Mouse (Mus musculus): ENCODE results near the gene Arfgef3.
A peak's percentile ranks its signal among the peaks of the same experiment; 100 is the strongest.
"Not testable (repeated sequence)": the region's sequence is repeated elsewhere in the genome, so short reads cannot be mapped to it uniquely, and the experiment has no call there.

Gene Arfgef3

GRCm38 (mm10) chr10:18680661-18681384, 62.9 kb downstream of the Arfgef3 start:
- no peak for DNase-seq

- DNase-seq, result no peak
Measured at GRCm38 (mm10) chr10:18678836-18679235, 64.9 kb downstream of the Arfgef3 start.

GRCm38 (mm10) chr10:18664794-18665193, 79.0 kb downstream of the Arfgef3 start:
- no peak for DNase-seq

GRCm38 (mm10) chr10:18664016-18664415, 79.7 kb downstream of the Arfgef3 start:
- DNase-seq, result no peak

- DNase-seq, result no peak
Measured at GRCm38 (mm10) chr10:18661606-18662220, 82.0 kb downstream of the Arfgef3 start.

GRCm38 (mm10) chr10:18660998-18661397, 82.8 kb downstream of the Arfgef3 start:
- DNase-seq, result no peak

GRCm38 (mm10) chr10:18657588-18657987, 86.2 kb downstream of the Arfgef3 start:
- no peak for DNase-seq

- DNase-seq, result no peak
Measured at GRCm38 (mm10) chr10:18647069-18647468, 96.7 kb downstream of the Arfgef3 start.

GRCm38 (mm10) chr10:18646035-18646434, 97.7 kb downstream of the Arfgef3 start:
- no peak for DNase-seq

- no peak for DNase-seq
Measured at GRCm38 (mm10) chr10:18644346-18644745, 99.4 kb downstream of the Arfgef3 start.

- no peak for DNase-seq
Measured at GRCm38 (mm10) chr10:18643506-18643905, 100.2 kb downstream of the Arfgef3 start.

GRCm38 (mm10) chr10:18642854-18643253, 100.9 kb downstream of the Arfgef3 start:
- DNase-seq, result no peak

GRCm38 (mm10) chr10:18640596-18640995, 103.2 kb downstream of the Arfgef3 start:
- DNase-seq, result no peak

- DNase-seq, result no peak
Measured at GRCm38 (mm10) chr10:18635450-18635849, 108.3 kb downstream of the Arfgef3 start.

GRCm38 (mm10) chr10:18634405-18634985, 109.3 kb downstream of the Arfgef3 start:
- DNase-seq, result no peak

GRCm38 (mm10) chr10:18630498-18630897, 113.3 kb downstream of the Arfgef3 start:
- no peak for DNase-seq

GRCm38 (mm10) chr10:18627530-18627929, 116.2 kb downstream of the Arfgef3 start:
- DNase-seq, result no peak

- no peak for DNase-seq
Measured at GRCm38 (mm10) chr10:18612796-18613195, 131.0 kb downstream of the Arfgef3 start.

GRCm38 (mm10) chr10:18604827-18605535, 138.8 kb downstream of the Arfgef3 start:
- not testable (repeated sequence) for DNase-seq

- peak; percentile 78 for DNase-seq
Measured at GRCm38 (mm10) chr10:18602030-18602429, 141.7 kb downstream of the Arfgef3 start.

- no peak for DNase-seq
Measured at GRCm38 (mm10) chr10:18597601-18598000, 146.1 kb downstream of the Arfgef3 start.

- DNase-seq, result no peak
Measured at GRCm38 (mm10) chr10:18589455-18589854, 154.3 kb downstream of the Arfgef3 start.

GRCm38 (mm10) chr10:18584188-18584587, 159.6 kb downstream of the Arfgef3 start:
- DNase-seq, result no peak

- no peak for DNase-seq
Measured at GRCm38 (mm10) chr10:18572581-18572980, 171.2 kb downstream of the Arfgef3 start.
